8 mouse cellular contexts compared by ENCODE assay signal in the genomic region with DNA sequence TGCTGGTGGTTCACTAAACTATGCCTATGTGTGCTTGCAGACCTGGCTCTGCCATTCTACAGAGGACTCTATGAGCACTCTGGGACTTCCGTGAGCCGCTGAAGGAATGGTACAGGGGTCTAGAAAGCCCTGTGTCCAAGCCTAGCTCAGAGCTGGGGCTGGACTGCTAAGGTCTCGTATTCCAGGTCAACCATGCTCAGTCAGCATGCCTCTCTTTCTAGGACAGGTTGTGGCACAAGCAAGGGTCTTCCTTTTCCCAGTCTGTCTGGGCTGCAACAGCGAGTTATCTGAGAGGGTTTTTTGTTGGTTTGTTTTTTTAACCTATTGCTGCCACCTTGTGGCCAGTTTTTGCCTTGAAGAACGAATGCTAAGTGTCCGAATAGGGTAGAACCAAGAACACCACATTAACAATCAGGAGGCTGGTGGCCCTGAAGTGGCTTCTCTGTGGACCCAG. TPM values are rescaled to one million over a fixed set of nuclear protein-coding genes. Genes with fewer than 3 reads are reported as not detected.
DNase-seq lines count a peak whose midpoint lies in the region; ATAC-seq and TF ChIP-seq lines count a peak whose summit lies in the region.

No protein-coding gene starts in this region.

- intact Hi-C loops in gastrocnemius, postnatal 14 days (cut with DNase I; ENCODE audit: low total_unique reads), result loop anchor here (2.0 kb wide), 1 partner anchor 108 kb away; no protein-coding TSS in a partner anchor
- intact Hi-C loops in left cerebral cortex, adult 2 months (cut with DNase I), result loop anchor here (1.0 to 10.0 kb wide), 4 partner anchors 40 to 288 kb away; partner anchors contain the start of genes Cx3cl1, Fam192a and Rspry1

- peak; percentile 85 to 96 for DNase-seq in adrenal gland, adult (ENCODE audit: inconsistent age in 2 of 2, low spot score in 1 of 2)
- peak; percentile 89 for DNase-seq in embryo, embryonic 10 days (ENCODE audit: low spot score)
- DNase-seq in gastrocnemius, postnatal 14 days, result peak; percentile 64
- DNase-seq in induced T-regulatory cell, adult 2 months (ENCODE audit: low read depth), result peak; percentile 93
- peak; percentile 86 to 89 for DNase-seq in left cerebral cortex, adult 2 months (ENCODE audit: extremely low spot score in 1 of 2, low spot score in 2 of 2)
- peak; percentile 91 to 93 for DNase-seq in right cerebral cortex, postnatal 10 days (ENCODE audit: low spot score in 2 of 2)
- DNase-seq in urinary bladder, postnatal 4 days (ENCODE audit: low spot score in 2 of 2), result peak; percentile 65 to 81

- TF ChIP-seq CTCF in left cerebral cortex, adult 2 months (IDR thresholded peaks at IDR 0.05), result peak; percentile 79

- peak overlapping the region; percentile 15; the same call in 1 of the 2 replicates for H3K4me3 ChIP-seq in left cerebral cortex, adult 2 months

- H3K27ac ChIP-seq in left cerebral cortex, adult 2 months, result peak overlapping the region; percentile 77

- ATAC-seq in megakaryocyte, adult 5-6 weeks (ENCODE audit: poor library complexity, severe bottlenecking), result peak; percentile 73

RNA-seq across cellular contexts. Expression of gene Ccl17, which starts 2.4 kb away (rescaled TPM):
- total RNA-seq in gastrocnemius, postnatal 14 days (2021), result not detected
- 1 to 10 TPM; 4.6 to 7.9 TPM for total RNA-seq in left cerebral cortex, adult 2 months (2021)
- 2.4 TPM in 1 of 2 replicates, not detected in the other for total RNA-seq in megakaryocyte, adult 5-6 weeks (2015)
- 1.4 TPM in 1 of 2 replicates, not detected in the other for total RNA-seq in megakaryocyte, adult 5-6 weeks (2017)

RNA-seq across cellular contexts. Expression of gene Coq9, which starts 25.4 kb away (rescaled TPM):
- 100 to 1,000 TPM; 341 to 397 TPM for total RNA-seq in gastrocnemius, postnatal 14 days (2021)
- total RNA-seq in left cerebral cortex, adult 2 months (2021), result 10 to 100 TPM; 84.5 to 89.1 TPM
- 12.8 and 16.6 TPM in 2 replicates for total RNA-seq in megakaryocyte, adult 5-6 weeks (2015)
- 22.1 and 24.8 TPM in 2 replicates for total RNA-seq in megakaryocyte, adult 5-6 weeks (2017)

RNA-seq across cellular contexts. Expression of gene Ciapin1, which starts 25.5 kb away (rescaled TPM):
- 10 to 100 TPM; 32.0 to 33.5 TPM for total RNA-seq in gastrocnemius, postnatal 14 days (2021)
- 10 to 100 TPM; 71.4 to 76.8 TPM for total RNA-seq in left cerebral cortex, adult 2 months (2021)
- 13.0 and 28.9 TPM in 2 replicates for total RNA-seq in megakaryocyte, adult 5-6 weeks (2015)
- 13.5 and 19.5 TPM in 2 replicates for total RNA-seq in megakaryocyte, adult 5-6 weeks (2017)

RNA-seq across cellular contexts. Expression of gene Cx3cl1, which starts 40.9 kb away (rescaled TPM):
- under 1 TPM; 0.82 to 0.96 TPM for total RNA-seq in gastrocnemius, postnatal 14 days (2021)
- total RNA-seq in left cerebral cortex, adult 2 months (2021), result 100 to 1,000 TPM; 658 to 661 TPM
- 0.13 and 0.18 TPM in 2 replicates for total RNA-seq in megakaryocyte, adult 5-6 weeks (2015)
- total RNA-seq in megakaryocyte, adult 5-6 weeks (2017), result not detected in 2 replicates

RNA-seq across cellular contexts. Expression of gene Polr2c, which starts 44.6 kb away (rescaled TPM):
- total RNA-seq in gastrocnemius, postnatal 14 days (2021), result 10 to 100 TPM; 37.3 to 39.4 TPM
- total RNA-seq in left cerebral cortex, adult 2 months (2021), result 10 to 100 TPM; 72.1 to 79.8 TPM
- 44.1 and 46.4 TPM in 2 replicates for total RNA-seq in megakaryocyte, adult 5-6 weeks (2015)
- 40.3 and 43.5 TPM in 2 replicates for total RNA-seq in megakaryocyte, adult 5-6 weeks (2017)

Comparison
In these comparisons a context has a peak if more than half of its experiments do, and no peak if none do; other contexts are left out.
1. Peak in every context shown above with its lines: DNase-seq, ATAC-seq, H3K4me3 ChIP-seq and H3K27ac ChIP-seq.